Mouse (Mus musculus): Measurements from ENCODE around the gene Zfp128.
A peak's percentile ranks its signal among the peaks of the same experiment; 100 is the strongest.
"Not testable (repeated sequence)": the region's sequence is repeated elsewhere in the genome, so short reads cannot be mapped to it uniquely, and the experiment has no call there.

Zfp128 gene

DNA sequence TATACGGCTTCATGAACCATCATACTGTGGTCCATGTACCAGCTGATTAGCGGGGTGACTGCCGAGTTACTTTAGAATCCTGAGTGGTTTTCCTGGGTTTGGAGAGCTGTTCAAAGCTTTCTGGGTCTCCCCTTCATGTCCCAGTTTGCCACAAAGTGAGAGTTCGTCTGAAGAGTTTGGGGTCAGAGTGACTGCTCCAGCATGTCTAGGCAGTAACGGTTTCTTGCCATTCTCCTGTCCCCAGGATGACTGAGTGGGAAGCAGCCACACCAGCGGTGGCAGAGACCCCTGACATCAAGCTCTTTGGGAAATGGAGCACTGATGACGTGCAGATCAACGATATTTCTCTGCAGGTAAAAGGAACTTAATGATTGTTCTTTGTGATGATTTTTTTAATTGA lies 41.8 kb downstream of the Zfp128 start:
- no peak for DNase-seq

DNA sequence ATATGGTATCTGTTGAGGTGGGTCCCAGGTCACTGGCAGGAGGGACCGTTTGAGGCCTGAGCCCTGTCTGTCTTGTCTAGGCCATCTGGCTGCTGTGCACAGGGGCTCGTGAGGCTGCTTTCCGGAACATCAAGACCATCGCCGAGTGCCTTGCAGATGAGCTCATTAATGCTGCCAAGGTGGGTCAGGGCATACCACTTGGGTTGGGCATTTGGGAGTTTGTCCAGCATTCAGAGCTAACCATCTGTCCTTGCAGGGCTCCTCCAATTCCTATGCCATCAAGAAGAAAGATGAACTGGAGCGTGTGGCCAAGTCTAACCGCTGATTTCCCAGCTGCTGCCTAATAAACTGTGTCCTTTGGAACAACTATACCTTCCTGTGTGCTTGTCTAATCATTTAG lies 45.3 kb downstream of the Zfp128 start:
- no peak for DNase-seq

DNA sequence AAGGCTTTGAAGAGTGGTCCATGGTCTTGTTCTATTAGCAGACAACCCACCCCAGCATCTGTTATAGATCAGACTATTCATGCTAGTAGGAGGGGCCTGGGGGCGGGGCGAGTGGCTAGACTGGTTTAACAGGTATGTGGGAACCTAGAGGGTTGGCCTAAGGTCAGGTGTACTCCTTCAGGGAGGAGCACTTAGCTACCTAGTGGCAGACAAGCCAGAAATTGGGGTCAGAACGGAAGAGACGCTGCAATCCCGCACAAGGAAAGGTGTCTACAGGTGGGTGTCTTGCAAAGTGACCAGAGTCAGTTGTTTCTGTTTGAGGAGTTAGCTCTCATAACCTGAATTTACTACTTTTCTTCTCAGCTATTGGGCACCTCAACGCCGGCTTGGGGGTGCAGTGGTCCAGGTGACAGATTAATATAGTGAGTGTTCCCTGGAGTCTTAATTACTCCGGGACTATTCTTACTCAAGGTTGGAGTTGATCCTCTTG lies 46.3 kb downstream of the Zfp128 start, which contains the start of gene Rnf225:
Gene Rnf225, plus strand, starts transcription at position 226 of the 490 bp plus-strand sequence.
- peak; percentile 87 to 93 for DNase-seq

DNA sequence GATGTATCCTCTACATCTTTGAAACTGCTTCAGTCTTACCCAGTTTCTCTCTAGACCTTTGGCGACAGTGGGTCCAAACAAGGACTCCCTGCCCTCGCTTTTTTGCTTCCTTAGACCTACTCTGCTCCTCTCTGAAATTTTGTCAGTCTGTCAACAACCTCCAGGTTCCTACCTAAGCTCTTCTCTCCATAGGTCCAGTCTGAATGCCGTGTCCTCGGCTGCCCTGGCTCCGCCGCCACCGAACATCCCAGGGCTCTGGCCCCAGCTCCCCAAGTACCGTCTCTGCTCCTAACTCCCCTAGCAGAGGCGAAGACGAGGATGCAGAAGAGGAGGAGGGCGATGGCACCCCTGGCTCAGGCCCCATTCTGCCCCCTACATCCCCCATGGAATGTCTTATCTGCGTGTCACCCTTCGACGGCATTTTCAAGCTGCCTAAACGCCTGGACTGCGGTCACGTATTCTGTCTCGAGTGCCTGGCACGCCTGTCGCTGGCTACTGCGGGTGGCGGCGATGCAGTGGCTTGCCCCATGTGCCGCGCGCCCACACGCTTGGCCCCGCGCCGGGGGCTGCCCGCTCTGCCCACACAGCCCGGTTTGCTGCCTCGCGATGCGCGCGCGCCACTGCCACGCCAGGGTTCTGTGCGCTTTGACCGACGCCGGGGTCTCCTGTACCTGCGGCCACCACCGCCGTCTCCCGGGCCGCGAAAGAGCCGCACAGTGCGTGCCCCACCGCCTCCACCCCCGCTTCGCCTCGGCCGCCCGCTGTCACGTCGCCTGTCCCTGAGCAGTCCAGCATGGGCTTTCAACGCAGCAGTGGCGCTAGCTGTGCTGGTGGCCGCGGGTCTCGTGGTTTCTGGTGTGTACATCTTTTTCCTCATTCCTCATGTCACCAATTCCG lies 47.0 kb downstream of the Zfp128 start:
- DNase-seq: peak; percentile 24 to 37

DNA sequence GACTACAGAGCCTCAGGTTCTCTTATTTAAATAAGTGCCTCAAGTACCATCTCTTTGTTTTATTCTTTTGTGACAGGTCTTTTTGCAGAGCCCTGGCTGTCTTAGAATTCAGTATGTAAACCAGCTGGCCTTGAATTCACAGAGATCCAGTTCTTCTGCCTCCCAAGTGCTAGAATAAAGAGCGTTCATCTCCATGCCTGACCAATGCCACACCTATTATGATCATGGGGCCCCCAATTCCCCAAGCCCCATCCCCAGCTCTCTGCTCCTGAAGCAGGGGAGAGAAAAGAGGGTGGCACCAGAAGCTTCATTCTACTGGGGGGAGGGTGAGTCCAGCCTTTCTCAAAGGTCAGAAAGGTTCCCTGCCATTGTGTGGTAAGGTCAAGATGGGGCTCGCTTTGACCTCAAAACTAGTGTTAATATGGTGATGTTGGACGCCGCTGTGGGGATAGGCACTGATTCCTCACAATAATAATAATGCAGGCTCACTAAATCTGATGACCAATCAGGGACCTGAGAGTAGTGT lies 52.7 kb downstream of the Zfp128 start:
- no peak for DNase-seq

DNA sequence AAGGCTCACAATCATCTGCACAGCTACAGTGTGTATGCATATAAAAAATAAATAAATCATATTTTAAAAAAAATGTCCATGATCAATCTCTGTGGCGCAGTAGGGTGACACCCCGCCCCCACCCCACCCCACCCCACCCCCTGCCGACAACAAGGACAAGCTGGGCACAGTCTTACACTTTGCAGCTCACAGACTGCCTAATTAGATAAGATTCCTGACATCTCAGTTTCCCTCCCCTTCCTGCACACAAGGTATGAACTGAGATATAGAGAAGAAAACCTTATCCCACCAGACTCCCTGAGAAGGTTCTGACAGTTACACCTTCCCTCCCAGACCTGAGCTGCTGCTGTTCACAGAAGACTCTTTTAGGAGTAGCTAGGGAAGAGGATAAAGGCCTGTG lies 53.8 kb downstream of the Zfp128 start:
- DNase-seq: no peak

DNA sequence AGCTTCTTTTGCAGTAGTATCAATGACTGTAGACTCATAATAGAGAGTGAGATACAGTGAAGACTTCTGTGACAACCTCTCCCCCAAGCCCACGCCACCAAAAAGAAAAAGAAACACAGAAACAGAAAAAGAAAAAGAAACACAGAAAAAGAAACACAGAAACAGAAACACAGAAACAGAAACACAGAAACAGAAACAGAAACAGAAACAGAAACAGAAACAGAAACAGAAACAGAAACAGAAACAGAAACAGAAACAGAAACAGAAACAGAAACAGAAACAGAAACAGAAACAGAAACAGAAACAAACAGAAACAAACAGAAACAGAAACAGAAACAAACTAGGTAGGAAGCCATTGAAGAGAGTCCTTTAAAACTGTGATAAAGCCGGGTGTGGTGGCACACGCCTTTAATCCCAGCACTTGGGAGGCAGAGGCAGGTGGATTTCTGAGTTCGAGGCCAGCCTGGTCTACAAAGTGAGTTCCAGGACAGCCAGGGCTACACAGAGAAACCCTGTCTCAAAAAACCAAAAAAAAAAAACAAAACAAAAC lies 56.4 kb downstream of the Zfp128 start:
- DNase-seq: not testable (repeated sequence)

DNA sequence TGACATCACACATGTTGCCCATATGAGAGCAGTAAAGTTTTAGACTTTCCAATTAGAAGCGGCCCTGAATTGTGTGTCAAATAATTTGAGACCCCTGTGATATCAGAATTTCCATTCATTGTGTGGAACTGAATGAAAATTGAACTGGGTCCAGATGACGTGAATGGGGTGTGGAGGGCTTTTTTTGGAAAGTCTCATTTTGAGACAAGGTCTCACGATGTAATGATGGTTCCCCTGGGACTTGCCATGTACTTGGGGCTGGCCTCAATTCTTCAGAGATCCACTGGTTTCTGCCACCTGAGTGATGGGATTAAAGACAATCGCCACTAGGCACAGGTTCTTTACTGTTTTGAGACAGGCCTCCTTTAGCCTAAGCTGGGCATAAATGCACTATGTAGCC lies 59.6 kb downstream of the Zfp128 start:
- no peak for DNase-seq

Data from lung, adult 18-20 months (tissue).